Mouse (Mus musculus): ENCODE results near the gene Zfp513.

The Zfp513 gene

GRCm38 (mm10) chr5:31199893-31200292 is 2.2 kb downstream of the Zfp513 start:
- DNase-seq = peak in 1 of 2 experiments; percentile 10

GRCm38 (mm10) chr5:31199321-31199892 is 2.7 kb downstream of the Zfp513 start:
- no peak for DNase-seq

GRCm38 (mm10) chr5:31198616-31199320 is 3.3 kb downstream of the Zfp513 start:
- no peak for DNase-seq

- DNase-seq = no peak
Observed at GRCm38 (mm10) chr5:31198170-31198569, 3.9 kb downstream of the Zfp513 start.

GRCm38 (mm10) chr5:31197072-31197471 is 5.0 kb downstream of the Zfp513 start:
- no peak for DNase-seq

- no peak for DNase-seq
Observed at GRCm38 (mm10) chr5:31196207-31196606, 5.9 kb downstream of the Zfp513 start.

- DNase-seq = no peak
Observed at GRCm38 (mm10) chr5:31195671-31196070, 6.4 kb downstream of the Zfp513 start.

GRCm38 (mm10) chr5:31194486-31195485 is 7.3 kb downstream of the Zfp513 start:
- DNase-seq = no peak

- DNase-seq = no peak
Observed at GRCm38 (mm10) chr5:31193631-31194281, 8.3 kb downstream of the Zfp513 start.

- peak; percentile 99 for DNase-seq
Observed at GRCm38 (mm10) chr5:31192939-31193630, 9.0 kb downstream of the Zfp513 start, which contains the start of the genes Snx17 and Eif2b4. Gene Snx17, plus strand, starts transcription at chr5:31193227. Gene Eif2b4, minus strand, starts transcription at chr5:31193430.

GRCm38 (mm10) chr5:31192045-31192938 is 9.8 kb downstream of the Zfp513 start:
- no peak for DNase-seq

GRCm38 (mm10) chr5:31190201-31190600 is 11.9 kb downstream of the Zfp513 start:
- no peak for DNase-seq

- DNase-seq = no peak
Observed at GRCm38 (mm10) chr5:31188223-31188840, 13.8 kb downstream of the Zfp513 start.

- no peak for DNase-seq
Observed at GRCm38 (mm10) chr5:31183678-31184077, 18.4 kb downstream of the Zfp513 start.

- DNase-seq = no peak
Observed at GRCm38 (mm10) chr5:31181183-31181770, 20.8 kb downstream of the Zfp513 start.

- DNase-seq = peak; percentile 89 to 94
Observed at GRCm38 (mm10) chr5:31179766-31180630, 22.1 kb downstream of the Zfp513 start, which contains the start of the genes Gm29609 and Gtf3c2. Gene Gm29609, minus strand, starts transcription at chr5:31179911. Gene Gtf3c2, minus strand, starts transcription at chr5:31180144.

GRCm38 (mm10) chr5:31179301-31179765 is 22.8 kb downstream of the Zfp513 start:
- DNase-seq = no peak

- DNase-seq = no peak
Observed at GRCm38 (mm10) chr5:31168630-31169029, 33.5 kb downstream of the Zfp513 start.

GRCm38 (mm10) chr5:31164878-31165277 is 37.2 kb downstream of the Zfp513 start:
- DNase-seq = no peak

All from spleen, adult 18-20 months (tissue).